Mouse (Mus musculus) pancreas, adult 10 weeks (tissue): ENCODE measurements around the gene A530016L24Rik. TPM values are rescaled to one million over a fixed set of nuclear protein-coding genes. Genes with fewer than 3 reads are reported as not detected.

Experiments
- polyA plus RNA-seq: library from polyadenylated mRNA; stranded (reverse); fragments of 350-450 nt; fragmentation: Illumina TruSeq; extraction: RNeasy Lipid Tissue Mini Kit (QIAGEN cat#74804); gene quantifications from one replicate; pipeline ENCODE4 v1.2.3, GENCODE M21; 2015; ENCODE audit warnings: low read depth, low replicate concordance; ENCODE audit not compliant: insufficient read depth

A530016L24Rik gene
- polyA plus RNA-seq: 1.3 TPM

DNA sequence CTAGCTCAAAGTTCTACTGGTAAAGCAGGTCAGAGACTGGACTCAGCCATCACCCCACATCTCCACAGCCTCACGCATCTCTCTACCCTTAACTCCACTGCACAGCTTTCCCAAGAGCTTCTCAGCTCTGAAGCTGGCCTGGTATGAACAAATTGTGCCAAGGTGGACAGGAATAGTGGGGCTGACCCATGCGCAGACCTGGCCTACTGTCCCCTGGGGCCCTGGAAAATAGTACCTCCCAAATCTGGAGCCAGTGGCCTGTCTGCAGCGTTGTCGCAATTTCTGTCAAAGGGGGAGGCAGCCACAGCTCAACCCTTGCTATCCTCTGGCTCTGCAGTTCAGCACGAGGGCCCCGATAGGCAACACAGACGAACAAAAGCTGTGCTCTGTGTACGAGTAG, at the start of gene A530016L24Rik:
A530016L24Rik (plus strand) TSS at position 315 of the 400 bp plus-strand sequence.

DNA sequence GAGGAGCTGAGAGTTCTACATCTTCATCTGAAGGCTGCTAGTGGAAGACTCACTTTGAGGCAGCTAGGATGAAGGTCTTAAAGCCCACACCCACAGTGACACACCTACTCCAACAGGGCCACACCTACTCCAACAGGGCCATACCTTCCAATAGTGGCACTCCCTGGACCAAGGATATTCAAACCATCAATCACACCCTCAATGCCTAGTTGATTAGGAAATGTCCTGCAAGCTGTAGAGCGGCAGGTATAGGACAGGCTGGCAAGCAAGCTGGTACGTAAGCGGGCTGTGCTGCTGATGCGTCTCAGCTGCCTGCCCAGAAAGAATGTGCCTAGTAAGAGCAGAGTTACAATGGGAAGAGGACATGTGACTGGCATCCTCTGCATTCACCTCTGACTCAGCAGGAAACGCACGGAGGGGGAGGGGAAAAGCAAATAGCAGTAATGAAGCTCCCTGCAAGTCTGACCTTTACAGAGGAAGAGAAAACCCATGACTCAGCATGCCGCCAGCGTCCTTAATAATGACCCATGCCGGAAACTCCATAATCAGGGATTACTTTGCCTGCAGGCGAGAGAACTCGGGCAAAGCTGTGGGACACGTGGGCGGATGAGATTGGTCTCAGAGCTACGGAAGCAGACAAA, 27.6 kb downstream of the A530016L24Rik start, which contains the start of gene Tmem179:
Tmem179 (minus strand) TSS at position 51 of the 641 bp plus-strand sequence.

Other genes with a start within 250 kb of the A530016L24Rik start
- not detected for gene Tmem179, start 27.3 kb downstream of the A530016L24Rik start, polyA plus RNA-seq
- gene Inf2, start 99.3 kb downstream of the A530016L24Rik start, polyA plus RNA-seq: 5.4 TPM
- gene Adssl1, start 130.6 kb downstream of the A530016L24Rik start, polyA plus RNA-seq: 1.4 TPM
- 14.2 TPM for gene Siva1, start 155.2 kb downstream of the A530016L24Rik start, polyA plus RNA-seq
- 35.9 TPM for gene Akt1, start 185.4 kb downstream of the A530016L24Rik start, polyA plus RNA-seq
- 5.6 TPM for gene Zbtb42, start 189.4 kb downstream of the A530016L24Rik start, polyA plus RNA-seq
- 11.7 TPM for gene Cep170b, start 231.0 kb downstream of the A530016L24Rik start, polyA plus RNA-seq